Mouse (Mus musculus) thymus, postnatal 25 days (tissue): ENCODE measurements around the gene Btbd11.

Source experiments
- DNase-seq: peaks from one replicate; pipeline ENCODE4 v3.0.0; 2022

The Btbd11 gene

GRCm38 (mm10) chr10:85421629-85422012, 35.0 kb downstream of the Btbd11 start:
- DNase-seq: no peak

GRCm38 (mm10) chr10:85425756-85426155, 39.1 kb downstream of the Btbd11 start:
- no peak for DNase-seq

- peak; percentile 22 for DNase-seq
These were observed 50.6 kb downstream of the Btbd11 start for GRCm38 (mm10) chr10:85437217-85437616.

- DNase-seq: no peak
These were observed 56.8 kb downstream of the Btbd11 start for GRCm38 (mm10) chr10:85443371-85443770.

- DNase-seq: no peak
These were observed 59.3 kb downstream of the Btbd11 start for GRCm38 (mm10) chr10:85445891-85446290.

GRCm38 (mm10) chr10:85446700-85447099, 60.1 kb downstream of the Btbd11 start:
- DNase-seq: no peak

- no peak for DNase-seq
These were observed 61.3 kb downstream of the Btbd11 start for GRCm38 (mm10) chr10:85447869-85448268.

GRCm38 (mm10) chr10:85451629-85452368, 65.2 kb downstream of the Btbd11 start:
- no peak for DNase-seq

- DNase-seq: no peak
These were observed 66.7 kb downstream of the Btbd11 start for GRCm38 (mm10) chr10:85453221-85453775.

GRCm38 (mm10) chr10:85455985-85456384, 69.4 kb downstream of the Btbd11 start:
- no peak for DNase-seq

- DNase-seq: no peak
These were observed 72.2 kb downstream of the Btbd11 start for GRCm38 (mm10) chr10:85458744-85459344.

GRCm38 (mm10) chr10:85460736-85461135, 74.1 kb downstream of the Btbd11 start:
- DNase-seq: no peak

- no peak for DNase-seq
These were observed 77.5 kb downstream of the Btbd11 start for GRCm38 (mm10) chr10:85464152-85464551.

GRCm38 (mm10) chr10:85465516-85466408, 79.1 kb downstream of the Btbd11 start:
- no peak for DNase-seq

GRCm38 (mm10) chr10:85466409-85466761, 79.8 kb downstream of the Btbd11 start:
- no peak for DNase-seq

- DNase-seq: no peak
These were observed 80.8 kb downstream of the Btbd11 start for GRCm38 (mm10) chr10:85467393-85467792.

- DNase-seq: no peak
These were observed 81.9 kb downstream of the Btbd11 start for GRCm38 (mm10) chr10:85468527-85468926.

GRCm38 (mm10) chr10:85469341-85469740, 82.7 kb downstream of the Btbd11 start:
- no peak for DNase-seq

- DNase-seq: no peak
These were observed 86.7 kb downstream of the Btbd11 start for GRCm38 (mm10) chr10:85473265-85473664.

GRCm38 (mm10) chr10:85473871-85474270, 87.3 kb downstream of the Btbd11 start:
- no peak for DNase-seq

GRCm38 (mm10) chr10:85475642-85476345, 89.2 kb downstream of the Btbd11 start:
- DNase-seq: no peak

- no peak for DNase-seq
These were observed 93.5 kb downstream of the Btbd11 start for GRCm38 (mm10) chr10:85479959-85480625.
